Mouse (Mus musculus) cerebellum, adult 9-11 months (tissue): ENCODE data around the gene U90926.
"Not testable (repeated sequence)": the region's sequence is repeated elsewhere in the genome, so short reads cannot be mapped to it uniquely, and the experiment has no call there.

Experiments used
- DNase-seq: peaks from one replicate; pipeline ENCODE4 v3.0.0; 2022

The U90926 gene

GRCm38 (mm10) chr5:92212231-92212630 lies 3.0 kb downstream of the U90926 start:
- no peak for DNase-seq

- DNase-seq = no peak
Observed at GRCm38 (mm10) chr5:92210205-92210604, 5.0 kb downstream of the U90926 start.

GRCm38 (mm10) chr5:92206121-92206520 lies 9.1 kb downstream of the U90926 start:
- no peak for DNase-seq

- no peak for DNase-seq
Observed at GRCm38 (mm10) chr5:92205706-92206105, 9.5 kb downstream of the U90926 start.

- DNase-seq = no peak
Observed at GRCm38 (mm10) chr5:92205184-92205583, 10.0 kb downstream of the U90926 start.

- no peak for DNase-seq
Observed at GRCm38 (mm10) chr5:92204162-92205036, 10.8 kb downstream of the U90926 start.

- DNase-seq = no peak
Observed at GRCm38 (mm10) chr5:92198266-92198665, 16.9 kb downstream of the U90926 start.

- DNase-seq = no peak
Observed at GRCm38 (mm10) chr5:92196895-92197811, 18.1 kb downstream of the U90926 start.

- DNase-seq = not testable (repeated sequence)
Observed at GRCm38 (mm10) chr5:92195716-92196115, 19.5 kb downstream of the U90926 start.

GRCm38 (mm10) chr5:92188881-92189483 lies 26.2 kb downstream of the U90926 start:
- DNase-seq = no peak

- DNase-seq = no peak
Observed at GRCm38 (mm10) chr5:92183071-92183830, 32.0 kb downstream of the U90926 start.

GRCm38 (mm10) chr5:92165976-92166375 lies 49.2 kb downstream of the U90926 start:
- no peak for DNase-seq
